Mouse (Mus musculus) limb, embryonic 10.5 days (tissue): ENCODE results near the gene Msh2. TPM values are rescaled to one million over a fixed set of nuclear protein-coding genes. Genes with fewer than 3 reads are reported as not detected.

Experiments
- DNase-seq: peaks from one replicate; pipeline ENCODE4 v3.0.0-alpha.2; 2017; ENCODE audit warnings: low spot score
- H3K27ac ChIP-seq: fragments of 300-500 bp; sonication (generic); 2 replicates; pipeline ENCODE4 v1.5.1; 2016; ENCODE audit warnings: mild to moderate bottlenecking
- H3K27me3 ChIP-seq: fragments of 300-500 bp; sonication (generic); 2 replicates; pipeline ENCODE4 v1.6.1; 2016; ENCODE audit warnings: low read depth, mild to moderate bottlenecking; ENCODE audit not compliant: poor library complexity, severe bottlenecking
- H3K36me3 ChIP-seq: fragments of 300-500 bp; sonication (generic); 2 replicates; pipeline ENCODE4 v1.6.1; 2016; ENCODE audit warnings: mild to moderate bottlenecking, moderate library complexity
- H3K4me1 ChIP-seq: fragments of 300-500 bp; sonication (generic); 2 replicates; pipeline ENCODE4 v1.6.1; 2016
- H3K4me3 ChIP-seq: fragments of 300-500 bp; sonication (generic); 2 replicates; pipeline ENCODE4 v1.5.1; 2016; ENCODE audit warnings: mild to moderate bottlenecking, moderate library complexity
- H3K9me3 ChIP-seq: fragments of 300-500 bp; sonication (generic); replicated peaks from 2 replicates; pipeline ENCODE4 v1.6.1; 2016; ENCODE audit warnings: mild to moderate bottlenecking
- WGBS: fragments of 180-500 bp; shearing (Covaris S2); methylation state at CpG from one replicate; pipeline ENCODE4 v1.1.7; 2016; 5-methylcytosine and 5-hydroxymethylcytosine counted together
- polyA plus RNA-seq: library from polyadenylated mRNA; unstranded; fragments of >200 nt; fragmentation: Nextera tagmentation; extraction: Ambion mirVana; gene quantifications from 2 replicates; pipeline ENCODE4 v1.2.1, GENCODE M21; 2016

Gene Msh2
- polyA plus RNA-seq, 1 experiment from 2014 or later: 130 TPM

- Histone ChIP-seq H3K4me1 (no peaks in the 10 kb centered on the region), H3K36me3 (no peaks in the 10 kb centered on the region), H3K9me3 (no peaks in the 10 kb centered on the region), H3K4me3 (no peak overlapping the region), H3K27ac (no peak overlapping the region), H3K27me3 (no peaks in the 10 kb centered on the region)
- DNase-seq: no peak
- 85% methylated on average over 8 of the region's 8 CpGs for WGBS
These were observed 62.3 kb downstream of the Msh2 start for GRCm38 (mm10) chr17:87734471-87734870.

GRCm38 (mm10) chr17:87737144-87737543 lies 65.0 kb downstream of the Msh2 start:
- DNase-seq: no peak
- no peak overlapping the region for H3K4me3 ChIP-seq
- no peaks in the 10 kb centered on the region for H3K36me3 ChIP-seq
- H3K4me1 ChIP-seq: no peaks in the 10 kb centered on the region
- 76% methylated on average over 3 of the region's 3 CpGs for WGBS
- H3K9me3 ChIP-seq: no peaks in the 10 kb centered on the region
- peaks cover 6% of the 10 kb centered on the region; the same call in 1 of the 2 replicates for H3K27me3 ChIP-seq
- no peak overlapping the region for H3K27ac ChIP-seq

- H3K27ac ChIP-seq: no peak overlapping the region
- WGBS: 41% methylated on average over 1 of the region's 1 CpGs
- H3K27me3 ChIP-seq: peaks cover 33% of the 10 kb centered on the region
- no peaks in the 10 kb centered on the region for H3K9me3 ChIP-seq
- peaks cover under 1% of the 10 kb centered on the region for H3K4me1 ChIP-seq
- DNase-seq: no peak
- no peak overlapping the region for H3K4me3 ChIP-seq
- H3K36me3 ChIP-seq: no peaks in the 10 kb centered on the region
These were observed 67.7 kb downstream of the Msh2 start for GRCm38 (mm10) chr17:87739835-87740234.

DNA sequence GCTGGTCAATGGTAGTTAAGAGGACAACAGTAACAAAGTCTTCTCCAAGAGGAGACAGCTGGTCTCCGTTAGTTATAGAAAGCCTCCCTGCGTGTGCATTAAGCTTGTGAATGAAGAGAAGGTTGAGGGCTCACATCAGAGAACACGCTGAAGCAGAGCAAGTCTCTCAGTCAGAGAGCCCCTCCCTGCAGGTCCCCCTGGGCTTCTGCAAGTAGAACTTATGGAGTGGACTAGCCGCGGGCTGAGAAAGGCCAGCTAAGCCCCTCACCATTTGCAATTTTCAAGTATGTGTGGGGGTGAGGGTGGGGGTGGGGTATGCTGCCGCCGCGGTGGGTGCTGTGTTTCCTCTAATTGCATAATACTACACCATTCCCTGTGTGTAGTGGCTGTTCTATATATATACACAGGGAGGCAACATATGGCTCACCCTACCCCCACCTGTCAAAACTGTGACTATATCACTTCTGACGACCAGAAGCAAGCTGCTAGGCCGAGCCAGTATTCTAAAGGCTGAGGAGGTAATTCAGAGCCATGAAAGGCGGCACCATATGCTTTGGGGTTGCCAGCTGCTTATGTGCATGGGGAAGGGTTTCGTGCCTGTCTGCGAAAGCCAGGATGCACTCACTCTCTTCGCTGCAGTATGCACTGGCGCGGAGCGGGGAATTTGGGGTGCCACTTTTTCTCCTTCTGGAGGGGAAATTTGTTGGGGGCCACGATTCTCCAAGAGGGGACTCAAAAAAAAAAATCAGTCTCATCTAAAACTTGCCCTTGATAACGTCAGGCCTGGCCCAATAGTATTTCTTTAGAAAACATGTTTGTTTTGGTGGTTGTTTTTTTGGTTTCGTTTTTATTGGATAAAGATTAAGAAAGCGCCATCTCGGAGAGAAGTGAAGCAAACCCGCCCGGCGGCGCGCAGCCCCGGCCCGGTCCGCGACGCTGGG lies 73.1 kb downstream of the Msh2 start:
- H3K4me1 ChIP-seq: peaks cover 20% of the 10 kb centered on the region
- peak overlapping the region; percentile 50; the same call in 1 of the 2 replicates for H3K27ac ChIP-seq
- no peak for DNase-seq
- H3K4me3 ChIP-seq: peak overlapping the region; percentile 64
- H3K27me3 ChIP-seq: peaks cover 71% of the 10 kb centered on the region
- H3K36me3 ChIP-seq: no peaks in the 10 kb centered on the region
- WGBS: 12% methylated on average over 32 of the region's 32 CpGs
- peaks cover 3% of the 10 kb centered on the region; the same call in 1 of the 2 replicates for H3K9me3 ChIP-seq

DNA sequence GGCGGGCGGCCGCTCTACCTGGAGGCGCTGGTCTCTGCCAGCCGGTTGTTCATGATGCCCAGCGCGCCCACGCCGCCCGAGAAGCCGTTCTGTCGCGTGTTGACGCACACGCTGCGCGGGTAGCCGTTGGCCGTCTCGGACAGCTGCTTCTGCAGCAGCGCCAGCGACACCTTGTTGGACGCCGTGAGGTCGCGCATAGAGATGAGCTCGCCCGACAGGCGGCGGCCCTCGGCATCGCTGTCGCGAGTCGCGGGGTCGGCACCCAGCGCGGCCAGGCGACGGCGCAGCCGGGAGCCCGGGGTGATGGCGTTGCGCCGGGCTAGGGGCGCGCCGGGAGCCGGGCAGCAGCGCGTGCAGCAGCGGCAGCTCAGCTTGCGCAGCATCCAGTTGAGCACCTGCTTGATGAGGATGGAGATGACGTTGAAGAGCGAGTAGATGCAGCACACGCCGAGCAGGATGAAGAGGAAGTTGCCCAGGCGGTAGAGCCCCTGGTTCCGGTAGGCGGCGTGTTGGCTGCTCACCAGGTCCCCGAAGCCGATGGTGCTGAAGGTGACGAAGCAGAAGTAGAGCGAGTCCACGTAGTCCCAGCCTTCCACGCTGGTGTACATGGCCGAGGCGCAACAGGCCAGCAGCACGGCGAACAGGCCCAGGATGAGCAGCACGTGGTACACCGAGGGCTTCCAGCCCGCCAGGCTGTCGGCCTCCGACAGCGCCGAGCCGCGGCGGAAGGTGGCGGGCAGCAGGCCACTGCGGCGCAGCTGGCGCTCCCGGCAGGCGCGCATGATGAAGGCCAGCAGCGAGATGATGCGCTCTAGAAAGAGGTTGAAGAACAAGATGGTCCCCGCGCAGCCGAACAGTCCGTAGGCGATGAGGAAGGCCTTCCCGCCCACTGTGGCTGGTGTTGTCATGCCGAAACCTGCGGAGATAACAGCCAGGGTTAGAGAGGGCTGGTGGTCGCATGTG lies 74.1 kb downstream of the Msh2 start:
- Histone ChIP-seq H3K4me1 (peaks cover 20% of the 10 kb centered on the region), H3K4me3 (peak overlapping the region; percentile 64), H3K9me3 (peaks cover 3% of the 10 kb centered on the region; the same call in 1 of the 2 replicates), H3K27ac (peak overlapping the region; percentile 50; the same call in 1 of the 2 replicates), H3K27me3 (peaks cover 71% of the 10 kb centered on the region), H3K36me3 (no peaks in the 10 kb centered on the region)
- DNase-seq: peak; percentile 70
- 3% methylated on average over 101 of the region's 101 CpGs for WGBS

DNA sequence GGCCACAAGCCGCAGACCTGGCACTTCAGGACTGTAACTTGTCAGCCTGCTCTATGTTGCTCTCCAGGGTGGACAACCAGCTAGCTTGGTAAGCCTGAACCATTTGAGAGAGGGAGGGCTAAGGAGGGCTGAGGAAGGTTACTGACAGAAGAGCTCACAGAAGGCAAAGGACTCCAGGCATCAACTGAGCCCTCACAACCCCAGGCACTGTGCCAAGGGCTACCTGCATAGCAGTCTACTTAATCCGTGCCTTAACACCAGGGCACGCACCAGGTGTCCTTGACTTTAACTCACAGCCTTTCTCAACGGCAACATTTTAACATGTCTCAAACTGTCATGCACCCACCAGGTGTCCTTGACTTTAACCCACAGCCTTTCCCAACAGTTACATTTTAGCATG lies 88.2 kb downstream of the Msh2 start:
- Histone ChIP-seq H3K27ac (no peak overlapping the region), H3K4me3 (no peak overlapping the region), H3K27me3 (no peaks in the 10 kb centered on the region), H3K9me3 (no peaks in the 10 kb centered on the region), H3K36me3 (no peaks in the 10 kb centered on the region), H3K4me1 (no peaks in the 10 kb centered on the region)
- DNase-seq: no peak
- WGBS: 92% methylated on average over 4 of the region's 4 CpGs

GRCm38 (mm10) chr17:87763146-87763545 lies 91.0 kb downstream of the Msh2 start:
- H3K4me3 ChIP-seq: no peak overlapping the region
- no peaks in the 10 kb centered on the region for H3K4me1 ChIP-seq
- H3K27me3 ChIP-seq: no peaks in the 10 kb centered on the region
- H3K27ac ChIP-seq: no peak overlapping the region
- no peaks in the 10 kb centered on the region for H3K9me3 ChIP-seq
- WGBS: 59% methylated on average over 7 of the region's 7 CpGs
- DNase-seq: no peak
- no peaks in the 10 kb centered on the region for H3K36me3 ChIP-seq

GRCm38 (mm10) chr17:87765031-87765430 lies 92.9 kb downstream of the Msh2 start:
- Histone ChIP-seq H3K36me3 (no peaks in the 10 kb centered on the region), H3K4me1 (no peaks in the 10 kb centered on the region), H3K9me3 (no peaks in the 10 kb centered on the region), H3K4me3 (no peak overlapping the region), H3K27me3 (no peaks in the 10 kb centered on the region), H3K27ac (no peak overlapping the region)
- DNase-seq: no peak
- WGBS: 94% methylated on average over 11 of the region's 11 CpGs

GRCm38 (mm10) chr17:87766888-87767287 lies 94.8 kb downstream of the Msh2 start:
- H3K4me1 ChIP-seq: no peaks in the 10 kb centered on the region
- 87% methylated on average over 6 of the region's 6 CpGs for WGBS
- no peak overlapping the region for H3K4me3 ChIP-seq
- no peak for DNase-seq
- no peaks in the 10 kb centered on the region for H3K27me3 ChIP-seq
- no peaks in the 10 kb centered on the region for H3K9me3 ChIP-seq
- H3K36me3 ChIP-seq: no peaks in the 10 kb centered on the region
- no peak overlapping the region for H3K27ac ChIP-seq

DNA sequence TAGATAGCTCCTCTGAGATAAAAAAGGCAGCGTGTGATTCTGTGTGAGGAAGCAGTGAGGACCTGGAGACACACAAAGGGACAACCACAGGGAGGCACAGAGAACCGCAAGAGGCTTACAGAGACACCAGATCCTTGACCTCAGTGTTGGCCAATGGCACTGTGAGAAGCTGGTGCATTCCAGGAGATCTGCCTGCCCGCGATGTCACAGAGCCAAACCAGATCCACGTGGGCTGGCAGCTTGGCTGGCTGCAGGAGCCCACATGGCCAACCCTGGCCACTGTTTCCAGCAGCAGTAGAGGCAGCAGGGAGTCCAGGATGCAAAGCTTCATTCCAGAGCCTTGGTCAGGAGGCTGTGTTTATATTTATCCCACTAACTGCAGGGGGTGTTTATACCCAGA lies 98.6 kb downstream of the Msh2 start:
- WGBS: 46% methylated on average over 5 of the region's 5 CpGs
- Histone ChIP-seq H3K27ac (no peak overlapping the region), H3K27me3 (no peaks in the 10 kb centered on the region), H3K4me3 (no peak overlapping the region), H3K36me3 (no peaks in the 10 kb centered on the region), H3K4me1 (no peaks in the 10 kb centered on the region), H3K9me3 (no peaks in the 10 kb centered on the region)
- no peak for DNase-seq

DNA sequence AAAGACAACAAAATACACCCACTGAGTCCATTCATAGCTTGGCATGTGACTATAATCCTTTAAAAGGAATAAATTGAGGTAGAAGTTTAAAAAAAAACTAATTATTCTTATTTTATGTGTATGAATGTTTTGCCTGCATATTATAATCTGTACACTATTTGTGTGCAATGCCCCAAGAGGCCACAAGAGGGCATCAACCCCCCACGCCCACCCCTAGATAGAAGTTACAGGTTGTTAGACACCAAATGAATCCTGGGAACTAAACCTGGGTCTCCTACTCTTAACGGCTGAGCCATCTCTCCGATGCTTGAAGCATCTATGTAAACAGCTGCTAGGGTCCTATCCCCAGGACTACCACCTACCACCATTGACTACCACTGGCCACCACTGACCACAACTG lies 101.0 kb downstream of the Msh2 start:
- Histone ChIP-seq H3K9me3 (no peaks in the 10 kb centered on the region), H3K36me3 (no peaks in the 10 kb centered on the region), H3K27me3 (no peaks in the 10 kb centered on the region), H3K27ac (no peak overlapping the region), H3K4me1 (no peaks in the 10 kb centered on the region), H3K4me3 (no peak overlapping the region)
- no peak for DNase-seq
- 81% methylated on average over 3 of the region's 3 CpGs for WGBS
